Mouse (Mus musculus) midbrain, postnatal 0 days (tissue): ENCODE data around the gene Col4a3bp. TPM values are rescaled to one million over a fixed set of nuclear protein-coding genes. Genes with fewer than 3 reads are reported as not detected.

ENCODE experiments used
- ATAC-seq: fragments of 200-750 bp; cut with Nextera tagmentation; 2 replicates; pipeline ENCODE4 v1.8.0; 2017; ENCODE audit warnings: moderate number of reproducible peaks, mild to moderate bottlenecking, moderate TSS enrichment, moderate library complexity; ENCODE audit not compliant: low FRiP score
- DNase-seq: peaks from one replicate; pipeline ENCODE4 v3.0.0-alpha.2; 2015; ENCODE audit warnings: low spot score
- H3K27ac ChIP-seq: fragments of 300-500 bp; sonication (generic); 2 replicates; pipeline ENCODE4 v1.5.1; 2014; ENCODE audit warnings: low read depth, mild to moderate bottlenecking, low read length, mixed read lengths
- H3K27me3 ChIP-seq: fragments of 300-500 bp; sonication (generic); 2 replicates; pipeline ENCODE4 v1.6.1; 2014; ENCODE audit warnings: low read length, control low read depth, mixed read lengths; ENCODE audit not compliant: insufficient read depth
- H3K36me3 ChIP-seq: fragments of 300-500 bp; sonication (generic); 2 replicates; pipeline ENCODE4 v1.6.1; 2014; ENCODE audit warnings: low read length, control low read depth, mixed read lengths; ENCODE audit not compliant: insufficient read depth
- H3K4me1 ChIP-seq: fragments of 300-500 bp; sonication (generic); 2 replicates; pipeline ENCODE4 v1.6.1; 2014; ENCODE audit warnings: mild to moderate bottlenecking, control low read depth, antibody characterized with exemption, low read length, mixed read lengths; ENCODE audit not compliant: insufficient read depth
- H3K4me2 ChIP-seq: fragments of 300-500 bp; sonication (generic); 2 replicates; pipeline ENCODE4 v1.6.1; 2014; ENCODE audit warnings: low read depth, mild to moderate bottlenecking, low read length, mixed read lengths; ENCODE audit not compliant: poor library complexity, severe bottlenecking
- H3K4me3 ChIP-seq: fragments of 300-500 bp; sonication (generic); 2 replicates; pipeline ENCODE4 v1.5.1; 2014; ENCODE audit warnings: low read depth, mild to moderate bottlenecking, low read length, moderate library complexity
- H3K9ac ChIP-seq: fragments of 300-500 bp; sonication (generic); replicated peaks from 2 replicates; pipeline ENCODE4 v1.6.1; 2014; ENCODE audit warnings: mild to moderate bottlenecking, low read length, moderate library complexity, mixed read lengths; ENCODE audit not compliant: poor library complexity, severe bottlenecking
- H3K9me3 ChIP-seq: fragments of 300-500 bp; sonication (generic); 2 replicates; pipeline ENCODE4 v1.6.1; 2016; ENCODE audit warnings: low read length, control low read depth
- CTCF ChIP-seq: IDR thresholded peaks from 2 replicates; pipeline ENCODE4 v1.5.1; 2016; ENCODE audit warnings: antibody characterized with exemption, mild to moderate bottlenecking
- WGBS: fragments of 180-500 bp; shearing (Covaris S2); extraction: QIAGEN DNeasy Blood & Tissue Kit; methylation state at CpG from one replicate; pipeline ENCODE4 v1.1.7; 2014; 5-methylcytosine and 5-hydroxymethylcytosine counted together
- polyA plus RNA-seq: library from polyadenylated mRNA; unstranded; fragments of >200 nt; fragmentation: Nextera tagmentation; extraction: Ambion mirVana; gene quantifications from 2 replicates; pipeline ENCODE4 v1.2.1, GENCODE M21; 2015
- total RNA-seq: library from RNA; depleted of rRNA; stranded (reverse); fragments of >200 nt; gene quantifications from 2 replicates; pipeline ENCODE4 v1.2.3, GENCODE M21; 2014; rRNA removed

The Col4a3bp gene
- total RNA-seq (43.4 and 49.1 TPM in 2 replicates), polyA plus RNA-seq (6.3 and 9.6 TPM in 2 replicates)

GRCm38 (mm10) chr13:96542081-96542889 lies at the start of gene Col4a3bp, which contains the start of gene Polk:
TSS of gene Col4a3bp (plus strand) at chr13:96542618.
TSS of gene Polk (minus strand) at chr13:96542579.
- ATAC-seq (peak; percentile 98), DNase-seq (peak; percentile 98)
- TF ChIP-seq CTCF, result 0 out of 2 replicates have a peak, but pooled peaks have one; percentile 3
- Histone ChIP-seq H3K9me3 (no peaks in the 10 kb centered on the region), H3K27ac (peak within 1 kb of the TSS; percentile 95), H3K4me3 (peak within 1 kb of the TSS; percentile 97), H3K27me3 (no peaks in the 10 kb centered on the region), H3K4me1 (no peaks in the 10 kb centered on the region), H3K4me2 (peak within 1 kb of the TSS; percentile 63), H3K36me3 (no peaks in the 10 kb centered on the region), H3K9ac (peak within 1 kb of the TSS; percentile 97)
- under 1% methylated on average over 37 of the region's 50 CpGs for WGBS

- Histone ChIP-seq H3K4me1 (no peaks in the 10 kb centered on the region), H3K4me3 (no peak overlapping the region), H3K36me3 (no peaks in the 10 kb centered on the region), H3K9ac (no peak overlapping the region), H3K27ac (no peak overlapping the region), H3K9me3 (no peaks in the 10 kb centered on the region), H3K27me3 (no peaks in the 10 kb centered on the region), H3K4me2 (no peak overlapping the region)
- WGBS, result 84% methylated on average over 8 of the region's 8 CpGs
- no peak for ATAC-seq
- no peak for TF ChIP-seq CTCF
- DNase-seq, result no peak
Measured at GRCm38 (mm10) chr13:96496630-96497029, 45.8 kb upstream of the Col4a3bp start.

- Histone ChIP-seq H3K27me3 (no peaks in the 10 kb centered on the region), H3K4me2 (no peak overlapping the region), H3K27ac (no peak overlapping the region), H3K4me3 (no peak overlapping the region), H3K4me1 (no peaks in the 10 kb centered on the region), H3K9ac (no peak overlapping the region), H3K36me3 (no peaks in the 10 kb centered on the region), H3K9me3 (no peaks in the 10 kb centered on the region)
- 71% methylated on average over 2 of the region's 2 CpGs for WGBS
- ATAC-seq, result no peak
- DNase-seq, result no peak
- TF ChIP-seq CTCF, result no peak
Measured at GRCm38 (mm10) chr13:96499891-96500290, 42.5 kb upstream of the Col4a3bp start.

GRCm38 (mm10) chr13:96505661-96506060 lies 36.8 kb upstream of the Col4a3bp start:
- Histone ChIP-seq H3K4me2 (no peak overlapping the region), H3K9me3 (no peaks in the 10 kb centered on the region), H3K9ac (no peak overlapping the region), H3K4me3 (no peak overlapping the region), H3K27me3 (no peaks in the 10 kb centered on the region), H3K36me3 (no peaks in the 10 kb centered on the region), H3K27ac (no peak overlapping the region), H3K4me1 (no peaks in the 10 kb centered on the region)
- ATAC-seq (no peak), DNase-seq (no peak)
- 83% methylated on average over 4 of the region's 4 CpGs for WGBS
- no peak for TF ChIP-seq CTCF

GRCm38 (mm10) chr13:96506313-96506712 lies 36.1 kb upstream of the Col4a3bp start:
- Histone ChIP-seq H3K36me3 (no peaks in the 10 kb centered on the region), H3K4me2 (no peak overlapping the region), H3K4me3 (no peak overlapping the region), H3K27ac (no peak overlapping the region), H3K9me3 (no peaks in the 10 kb centered on the region), H3K9ac (no peak overlapping the region), H3K27me3 (no peaks in the 10 kb centered on the region), H3K4me1 (no peaks in the 10 kb centered on the region)
- WGBS, result 91% methylated on average over 6 of the region's 6 CpGs
- ATAC-seq (no peak), DNase-seq (no peak)
- TF ChIP-seq CTCF, result no peak

- H3K27ac ChIP-seq, result no peak overlapping the region
- 93% methylated on average over 4 of the region's 4 CpGs for WGBS
- no peak for TF ChIP-seq CTCF
- H3K27me3 ChIP-seq, result no peaks in the 10 kb centered on the region
- no peaks in the 10 kb centered on the region for H3K4me1 ChIP-seq
- H3K4me2 ChIP-seq, result no peak overlapping the region
- no peak for ATAC-seq
- H3K36me3 ChIP-seq, result no peaks in the 10 kb centered on the region
- H3K4me3 ChIP-seq, result no peak overlapping the region
- no peak overlapping the region for H3K9ac ChIP-seq
- H3K9me3 ChIP-seq, result no peaks in the 10 kb centered on the region
- DNase-seq, result no peak
Measured at GRCm38 (mm10) chr13:96507541-96507940, 34.9 kb upstream of the Col4a3bp start.
